ENCODE assay signal across 18 mouse cellular contexts in genomic region chr17:78639099-78639498, GRCm38 (mm10).
DNase-seq lines count a peak whose midpoint lies in the region; ATAC-seq and TF ChIP-seq lines count a peak whose summit lies in the region.
"Had no signal": no experiment of that assay in that cellular context is flagged by ENCODE, and none has a peak within 500 bp of the region (broad histone marks: within the 10 kb centered on the region; RNA-seq: fewer than 3 reads in every experiment).

No protein-coding gene starts in this region.

- WGBS in embryonic facial prominence, embryonic 14.5 days = 58% methylated on average over 6 of the region's 6 CpGs
- 69% methylated on average over 6 of the region's 6 CpGs for WGBS in embryonic facial prominence, embryonic 10.5 days

- H3K27me3 ChIP-seq in embryonic facial prominence, embryonic 14.5 days (replicated peaks; ENCODE audit: control insufficient read depth, insufficient read depth, low read length) = no peaks in the 10 kb centered on the region
- H3K27me3 ChIP-seq in embryonic facial prominence, embryonic 10.5 days (replicated peaks; ENCODE audit: low read depth, poor library complexity, severe bottlenecking) = no peaks in the 10 kb centered on the region
- H3K27me3 ChIP-seq: embryonic facial prominence, embryonic 13.5 days; forebrain, embryonic 12.5 days; limb, embryonic 15.5 days; midbrain, embryonic 12.5 days had no signal

- H3K27ac ChIP-seq in embryonic facial prominence, embryonic 14.5 days (replicated peaks; ENCODE audit: low read depth, low read length) = no peak overlapping the region
- no peak overlapping the region for H3K27ac ChIP-seq in embryonic facial prominence, embryonic 10.5 days (replicated peaks)
- H3K27ac ChIP-seq: embryonic facial prominence, embryonic 13.5 days; forebrain, embryonic 12.5 days; layer of hippocampus, adult 2 months; left cerebral cortex, adult 2 months; limb, embryonic 15.5 days; midbrain, embryonic 12.5 days had no signal

- no peaks in the 10 kb centered on the region for H3K9me3 ChIP-seq in embryonic facial prominence, embryonic 14.5 days (ENCODE audit: control insufficient read depth, low read length)
- no peaks in the 10 kb centered on the region for H3K9me3 ChIP-seq in embryonic facial prominence, embryonic 10.5 days
- H3K9me3 ChIP-seq: embryonic facial prominence, embryonic 13.5 days; forebrain, embryonic 12.5 days; G1E; limb, embryonic 15.5 days; midbrain, embryonic 12.5 days had no signal

- TF ChIP-seq CTCF in brain, embryonic 14.5 days (IDR thresholded peaks at IDR 0.05; ENCODE audit: borderline replicate concordance, extremely low read depth, insufficient read depth, insufficient read length) = no peak

- no peak overlapping the region for H3K9ac ChIP-seq in embryonic facial prominence, embryonic 14.5 days (ENCODE audit: low read depth, low read length)
- H3K9ac ChIP-seq: embryonic facial prominence, embryonic 13.5 days; forebrain, embryonic 12.5 days; limb, embryonic 15.5 days; liver, postnatal 0 days; midbrain, embryonic 12.5 days had no signal

- intact Hi-C loops in left cerebral cortex, postnatal 4 days (cut with DNase I) = no loop called here

- 0 out of 2 replicates have a peak, but pooled peaks cover 6% of the 10 kb centered on the region for H3K4me1 ChIP-seq in embryonic facial prominence, embryonic 14.5 days (ENCODE audit: control insufficient read depth, insufficient read depth, low read length)
- no peaks in the 10 kb centered on the region for H3K4me1 ChIP-seq in embryonic facial prominence, embryonic 10.5 days
- H3K4me1 ChIP-seq: embryonic facial prominence, embryonic 13.5 days; forebrain, embryonic 12.5 days had no signal

- ATAC-seq in embryonic facial prominence, embryonic 14.5 days (ENCODE audit: low read depth) = no peak
- ATAC-seq: liver, postnatal 0 days had no signal

- no peak overlapping the region for H3K4me2 ChIP-seq in embryonic facial prominence, embryonic 14.5 days (ENCODE audit: low read depth, low read length)
- H3K4me2 ChIP-seq: embryonic facial prominence, embryonic 13.5 days; forebrain, embryonic 12.5 days; limb, embryonic 15.5 days; midbrain, embryonic 12.5 days had no signal

- TF ChIP-seq POLR2A in brain, embryonic 14.5 days (IDR thresholded peaks at IDR 0.05; ENCODE audit: borderline replicate concordance, extremely low read depth, insufficient read depth, insufficient read length, poor library complexity, severe bottlenecking) = no peak

- no peak overlapping the region for H3K4me3 ChIP-seq in embryonic facial prominence, embryonic 14.5 days (ENCODE audit: low read depth, low read length)
- no peak overlapping the region for H3K4me3 ChIP-seq in embryonic facial prominence, embryonic 10.5 days
- H3K4me3 ChIP-seq: embryonic facial prominence, embryonic 13.5 days; forebrain, embryonic 12.5 days; layer of hippocampus, adult 2 months; left cerebral cortex, adult 2 months; limb, embryonic 15.5 days; midbrain, embryonic 12.5 days had no signal

- peak; percentile 15 for DNase-seq in embryonic facial prominence, embryonic 14.5 days (ENCODE audit: low spot score)
- DNase-seq in embryonic facial prominence, embryonic 10.5 days (ENCODE audit: low spot score) = no peak
- peak; percentile 68 for DNase-seq in left cerebral cortex, postnatal 4 days
- DNase-seq in left cerebral cortex, adult 8-10 months (ENCODE audit: low spot score in 2 of 2) = no peak
- DNase-seq in 3134 (ENCODE audit: extremely low read depth, insufficient read length, low spot score) = peak; percentile 41
- peak; percentile 17 for DNase-seq in brain, embryonic 14.5 days (ENCODE audit: low read depth)
- no peak for DNase-seq in frontal cortex, postnatal 36 days (ENCODE audit: low spot score in 2 of 2)
- DNase-seq: cerebellum, adult 11 months; gastrocnemius, postnatal 36 days; liver, postnatal 0 days; right cerebral cortex, postnatal 14 days had no signal

- H3K36me3 ChIP-seq in embryonic facial prominence, embryonic 14.5 days (ENCODE audit: control insufficient read depth, insufficient read depth, low read length) = no peaks in the 10 kb centered on the region
- H3K36me3 ChIP-seq in embryonic facial prominence, embryonic 10.5 days (replicated peaks) = no peaks in the 10 kb centered on the region
- H3K36me3 ChIP-seq: embryonic facial prominence, embryonic 13.5 days; forebrain, embryonic 12.5 days; G1E; limb, embryonic 15.5 days; midbrain, embryonic 12.5 days had no signal

Comparison
In these comparisons a context has a peak if more than half of its experiments do, and no peak if none do; other contexts are left out.
1. DNase-seq: peak in embryonic facial prominence, embryonic 14.5 days (single experiment), left cerebral cortex, postnatal 4 days (single experiment), 3134 (single experiment) and brain, embryonic 14.5 days (single experiment); none in embryonic facial prominence, embryonic 10.5 days (single experiment), left cerebral cortex, adult 8-10 months (0 of 2) and frontal cortex, postnatal 36 days (0 of 2).